Mouse (Mus musculus) stomach, embryonic 15.5 days (tissue): ENCODE measurements around the gene Sap25. TPM values are rescaled to one million over a fixed set of nuclear protein-coding genes. Genes with fewer than 3 reads are reported as not detected.

ENCODE experiments used
- ATAC-seq: fragments of 200-750 bp; cut with Nextera tagmentation; 2 replicates; pipeline ENCODE4 v1.8.0; 2017; ENCODE audit warnings: low read depth, moderate number of reproducible peaks, moderate TSS enrichment; ENCODE audit not compliant: insufficient read depth, low FRiP score
- H3K27ac ChIP-seq: fragments of 300-500 bp; sonication (generic); 2 replicates; pipeline ENCODE4 v1.5.1; 2015; ENCODE audit warnings: mild to moderate bottlenecking, inconsistent platforms
- H3K27me3 ChIP-seq: fragments of 300-500 bp; sonication (generic); replicated peaks from 2 replicates; pipeline ENCODE4 v1.6.1; 2015; ENCODE audit warnings: inconsistent platforms
- H3K36me3 ChIP-seq: fragments of 300-500 bp; sonication (generic); 2 replicates; pipeline ENCODE4 v1.6.1; 2015; ENCODE audit warnings: inconsistent platforms
- H3K4me1 ChIP-seq: fragments of 300-500 bp; sonication (generic); 2 replicates; pipeline ENCODE4 v1.6.1; 2015; ENCODE audit warnings: inconsistent platforms
- H3K4me2 ChIP-seq: fragments of 300-500 bp; sonication (generic); 2 replicates; pipeline ENCODE4 v1.6.1; 2015; ENCODE audit warnings: mild to moderate bottlenecking, inconsistent platforms
- H3K4me3 ChIP-seq: fragments of 300-500 bp; sonication (generic); replicated peaks from 2 replicates; pipeline ENCODE4 v1.5.1; 2015; ENCODE audit warnings: inconsistent platforms
- H3K9ac ChIP-seq: fragments of 300-500 bp; sonication (generic); 2 replicates; pipeline ENCODE4 v1.6.1; 2015; ENCODE audit warnings: inconsistent platforms
- H3K9me3 ChIP-seq: fragments of 300-500 bp; sonication (generic); 2 replicates; pipeline ENCODE4 v1.6.1; 2016; ENCODE audit warnings: inconsistent platforms
- WGBS: fragments of 180-500 bp; shearing (Covaris S2); methylation state at CpG from one replicate; pipeline ENCODE4 v1.1.7; 2015; 5-methylcytosine and 5-hydroxymethylcytosine counted together
- polyA plus RNA-seq: library from polyadenylated mRNA; unstranded; fragments of >200 nt; fragmentation: Nextera tagmentation; extraction: Ambion mirVana; gene quantifications from 2 replicates; pipeline ENCODE4 v1.2.1, GENCODE M21; 2015

The Sap25 gene
- polyA plus RNA-seq, 1 experiment from 2014 or later: 8.9 TPM

DNA sequence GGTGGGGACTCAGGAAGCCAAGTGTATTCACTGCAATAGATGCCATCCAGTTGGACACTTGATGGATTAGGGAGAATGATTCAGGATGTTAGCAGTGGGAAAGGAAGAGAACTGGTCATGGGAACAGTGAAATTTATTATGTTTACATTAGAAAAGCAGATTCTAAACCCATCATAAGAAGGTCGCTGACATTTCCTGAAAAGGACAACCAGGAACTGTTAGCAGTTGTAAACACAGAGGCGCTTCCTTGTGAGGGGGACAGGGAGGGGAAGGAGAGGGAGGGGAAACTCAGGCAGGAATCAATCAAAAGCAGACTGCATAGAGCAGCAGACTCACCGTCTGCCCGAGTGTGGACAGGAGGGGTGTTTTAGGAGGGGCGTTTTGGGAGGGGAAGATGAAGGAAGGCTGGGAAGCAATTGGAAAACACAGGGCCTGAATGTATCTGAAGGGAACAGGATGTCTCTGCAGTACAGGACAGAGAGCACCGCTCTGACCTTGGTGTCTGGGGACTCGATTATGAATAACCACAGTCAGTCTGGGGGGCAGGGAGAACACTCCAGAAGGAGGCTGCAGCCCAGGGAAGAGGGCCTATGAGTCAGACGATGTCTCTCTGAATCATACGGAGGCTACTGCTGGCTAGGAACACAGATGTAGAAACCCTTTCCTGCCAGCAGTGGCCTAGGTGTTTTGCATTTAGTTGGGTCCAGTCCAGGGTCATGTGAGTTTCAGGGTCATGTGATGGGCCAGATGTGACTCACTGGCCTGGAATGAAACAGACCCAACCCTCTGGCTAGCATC lies 30.5 kb downstream of the Sap25 start:
- Histone ChIP-seq H3K4me2 (peak overlapping the region; percentile 12; the same call in 1 of the 2 replicates), H3K9ac (no peak overlapping the region), H3K27me3 (no peaks in the 10 kb centered on the region), H3K4me3 (no peak overlapping the region), H3K9me3 (no peaks in the 10 kb centered on the region), H3K27ac (peak overlapping the region; percentile 83), H3K4me1 (peaks cover 24% of the 10 kb centered on the region), H3K36me3 (no peaks in the 10 kb centered on the region; the same call in 1 of the 2 replicates)
- peak; percentile 58 for ATAC-seq
- WGBS: 8% methylated on average over 9 of the region's 9 CpGs

DNA sequence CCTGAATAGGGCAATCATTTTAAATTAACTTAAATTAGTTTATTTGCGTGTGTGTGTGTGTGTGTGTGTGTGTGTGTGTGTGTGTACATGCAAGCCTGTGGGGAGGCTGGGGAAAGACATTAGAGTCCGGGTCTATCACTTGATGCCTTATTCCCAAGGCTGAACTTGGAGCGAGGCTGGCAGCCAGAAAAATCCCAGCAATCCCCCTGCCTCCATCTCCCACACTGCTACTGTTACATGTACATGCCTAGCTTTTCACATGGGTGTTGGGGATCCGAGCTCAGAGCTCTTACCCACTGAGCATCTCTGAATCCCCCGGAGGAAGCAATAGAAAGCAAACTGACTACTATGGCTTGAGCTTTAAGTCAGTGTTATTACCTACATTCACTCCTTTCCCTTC lies 31.2 kb downstream of the Sap25 start:
- H3K4me2 ChIP-seq: no peak overlapping the region
- WGBS: 69% methylated on average over 5 of the region's 5 CpGs
- no peaks in the 10 kb centered on the region for H3K27me3 ChIP-seq
- H3K4me3 ChIP-seq: no peak overlapping the region
- peak overlapping the region; percentile 83 for H3K27ac ChIP-seq
- no peak for ATAC-seq
- no peak overlapping the region for H3K9ac ChIP-seq
- H3K36me3 ChIP-seq: no peaks in the 10 kb centered on the region
- H3K9me3 ChIP-seq: no peaks in the 10 kb centered on the region
- H3K4me1 ChIP-seq: peaks cover 24% of the 10 kb centered on the region

GRCm38 (mm10) chr5:137673015-137673414 lies 31.9 kb downstream of the Sap25 start:
- H3K4me3 ChIP-seq: no peak overlapping the region
- H3K36me3 ChIP-seq: no peaks in the 10 kb centered on the region
- 67% methylated on average over 6 of the region's 6 CpGs for WGBS
- no peaks in the 10 kb centered on the region for H3K9me3 ChIP-seq
- no peak for ATAC-seq
- peaks cover 24% of the 10 kb centered on the region for H3K4me1 ChIP-seq
- no peaks in the 10 kb centered on the region for H3K27me3 ChIP-seq
- no peak overlapping the region for H3K4me2 ChIP-seq
- H3K9ac ChIP-seq: no peak overlapping the region
- peak overlapping the region; percentile 83; the same call in 1 of the 2 replicates for H3K27ac ChIP-seq

DNA sequence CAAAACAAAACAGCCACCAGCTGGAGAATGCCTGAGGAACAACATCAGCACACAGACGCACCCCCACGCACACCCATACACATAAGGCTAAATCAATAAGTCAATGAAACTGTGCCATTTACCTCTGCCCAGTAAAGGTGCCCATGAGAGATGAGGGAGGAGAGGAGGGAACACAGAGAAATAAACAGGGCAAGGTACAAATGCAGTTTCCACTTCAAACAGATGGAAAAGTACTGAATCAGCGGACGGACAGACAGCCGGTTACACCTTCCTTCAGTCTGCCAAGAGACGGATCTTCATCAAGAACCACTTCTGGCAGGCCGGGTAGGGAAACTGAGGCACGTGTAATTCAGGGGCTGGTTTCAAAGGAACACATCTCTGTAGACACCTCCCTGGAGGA lies 33.7 kb downstream of the Sap25 start:
- no peak overlapping the region for H3K4me3 ChIP-seq
- no peak overlapping the region for H3K4me2 ChIP-seq
- no peak for ATAC-seq
- no peaks in the 10 kb centered on the region for H3K27me3 ChIP-seq
- H3K9ac ChIP-seq: no peak overlapping the region
- no peaks in the 10 kb centered on the region for H3K36me3 ChIP-seq
- no peaks in the 10 kb centered on the region for H3K9me3 ChIP-seq
- no peak overlapping the region for H3K27ac ChIP-seq
- H3K4me1 ChIP-seq: peaks cover 24% of the 10 kb centered on the region
- WGBS: 92% methylated on average over 8 of the region's 8 CpGs

DNA sequence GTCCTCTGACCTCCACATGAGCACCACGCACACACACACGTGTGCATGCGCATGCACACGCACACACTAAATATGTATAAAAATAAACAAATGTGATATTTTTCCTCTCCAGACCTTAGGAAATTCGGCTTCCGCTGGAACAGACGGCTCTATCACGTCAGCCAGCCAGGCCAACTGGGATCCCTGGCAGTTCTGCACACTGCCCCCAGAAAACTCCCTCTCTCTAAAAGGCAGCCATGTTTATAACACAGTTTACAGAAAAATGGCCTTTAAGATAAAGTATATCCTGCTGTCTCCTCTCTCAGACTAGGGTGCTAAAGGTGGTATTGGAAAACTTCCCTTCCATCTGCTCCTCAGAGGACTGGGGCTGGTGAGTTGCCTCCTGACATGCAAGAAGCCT lies 36.7 kb downstream of the Sap25 start:
- ATAC-seq: no peak
- Histone ChIP-seq H3K4me1 (peaks cover 6% of the 10 kb centered on the region; the same call in 1 of the 2 replicates), H3K9me3 (no peaks in the 10 kb centered on the region), H3K4me3 (no peak overlapping the region), H3K9ac (no peak overlapping the region), H3K36me3 (no peaks in the 10 kb centered on the region), H3K27me3 (no peaks in the 10 kb centered on the region), H3K27ac (no peak overlapping the region), H3K4me2 (no peak overlapping the region)
- WGBS: 87% methylated on average over 8 of the region's 8 CpGs

DNA sequence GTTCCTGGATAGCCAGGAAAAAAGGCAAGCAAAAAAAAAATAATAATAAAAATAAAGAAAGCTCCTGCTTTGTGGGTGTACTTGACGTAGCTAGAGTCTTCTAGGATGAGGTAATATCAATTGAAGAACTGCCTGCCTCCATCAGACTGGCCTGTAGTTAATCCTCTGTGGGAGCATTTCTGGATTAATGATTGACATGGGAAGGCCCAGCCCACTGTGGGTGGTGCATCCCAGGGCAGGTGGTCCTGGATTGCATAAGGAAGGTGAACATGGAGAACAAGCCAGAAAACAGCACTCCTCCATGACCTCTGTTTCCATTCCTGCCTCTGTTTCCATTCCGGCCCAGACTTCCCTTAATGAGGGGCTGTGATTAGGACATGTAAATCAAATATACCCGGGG lies 37.6 kb downstream of the Sap25 start:
- no peak for ATAC-seq
- Histone ChIP-seq H3K27me3 (no peaks in the 10 kb centered on the region), H3K4me2 (no peak overlapping the region), H3K9me3 (no peaks in the 10 kb centered on the region), H3K36me3 (no peaks in the 10 kb centered on the region), H3K9ac (no peak overlapping the region), H3K4me1 (peaks cover 5% of the 10 kb centered on the region), H3K27ac (no peak overlapping the region), H3K4me3 (no peak overlapping the region)
- 78% methylated on average over 3 of the region's 3 CpGs for WGBS

- H3K9me3 ChIP-seq: no peaks in the 10 kb centered on the region
- H3K9ac ChIP-seq: no peak overlapping the region
- no peak overlapping the region for H3K27ac ChIP-seq
- no peaks in the 10 kb centered on the region for H3K27me3 ChIP-seq
- no peak overlapping the region for H3K4me2 ChIP-seq
- 83% methylated on average over 4 of the region's 4 CpGs for WGBS
- no peak for ATAC-seq
- no peak overlapping the region for H3K4me3 ChIP-seq
- H3K36me3 ChIP-seq: no peaks in the 10 kb centered on the region
- H3K4me1 ChIP-seq: peaks cover 5% of the 10 kb centered on the region
Measured at GRCm38 (mm10) chr5:137679726-137680125, 38.6 kb downstream of the Sap25 start.

- Histone ChIP-seq H3K27ac (no peak overlapping the region), H3K9ac (no peak overlapping the region), H3K4me1 (peaks cover 5% of the 10 kb centered on the region), H3K9me3 (no peaks in the 10 kb centered on the region), H3K36me3 (no peaks in the 10 kb centered on the region), H3K4me3 (no peak overlapping the region), H3K4me2 (0 out of 2 replicates have a peak overlapping the region, but pooled peaks have one; percentile 4), H3K27me3 (no peaks in the 10 kb centered on the region)
- 90% methylated on average over 6 of the region's 6 CpGs for WGBS
- no peak for ATAC-seq
Measured at GRCm38 (mm10) chr5:137682526-137682925, 41.4 kb downstream of the Sap25 start.

- WGBS: 6% methylated on average over 28 of the region's 28 CpGs
- peaks cover 5% of the 10 kb centered on the region for H3K4me1 ChIP-seq
- H3K36me3 ChIP-seq: no peaks in the 10 kb centered on the region
- no peaks in the 10 kb centered on the region for H3K9me3 ChIP-seq
- ATAC-seq: 0 out of 2 replicates have a peak, but pooled peaks have one; percentile 2
- peak overlapping the region; percentile 83 for H3K27ac ChIP-seq
- peak overlapping the region; percentile 89 for H3K4me3 ChIP-seq
- H3K27me3 ChIP-seq: no peaks in the 10 kb centered on the region
- H3K4me2 ChIP-seq: peak overlapping the region; percentile 91
- H3K9ac ChIP-seq: peak overlapping the region; percentile 58; the same call in 1 of the 2 replicates
Measured at GRCm38 (mm10) chr5:137683388-137684293, 42.5 kb downstream of the Sap25 start.

- Histone ChIP-seq H3K9me3 (no peaks in the 10 kb centered on the region), H3K36me3 (no peaks in the 10 kb centered on the region), H3K27me3 (no peaks in the 10 kb centered on the region), H3K4me1 (peaks cover 5% of the 10 kb centered on the region), H3K27ac (peak within 1 kb of the TSS; percentile 83), H3K9ac (peak within 1 kb of the TSS; percentile 58), H3K4me2 (peak within 1 kb of the TSS; percentile 91), H3K4me3 (peak within 1 kb of the TSS; percentile 89)
- WGBS: under 1% methylated on average over 62 of the region's 62 CpGs
- ATAC-seq: peak; percentile 96
Measured at GRCm38 (mm10) chr5:137684294-137685123, 43.4 kb downstream of the Sap25 start, which contains the start of gene Agfg2. TSS of gene Agfg2 (minus strand) at chr5:137684726.

DNA sequence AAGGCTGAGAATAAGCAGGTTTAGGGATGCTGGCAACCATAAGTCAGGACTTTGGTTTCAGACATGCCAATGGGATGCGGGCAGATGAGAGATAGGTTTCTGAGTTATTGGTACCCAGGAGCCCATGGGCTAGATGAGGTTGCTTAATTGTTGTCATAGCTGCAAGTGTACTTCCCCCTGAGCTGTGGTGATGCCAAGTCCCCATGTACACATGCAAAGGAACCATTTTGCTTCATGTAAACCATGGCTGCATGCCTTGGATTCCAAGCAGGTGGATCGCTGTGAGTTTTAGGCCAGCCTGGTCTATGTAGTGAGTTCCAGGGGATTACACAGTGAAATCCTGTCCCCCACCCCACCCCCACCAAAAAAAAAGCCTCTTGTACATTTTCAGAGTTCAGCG lies 44.5 kb downstream of the Sap25 start:
- no peaks in the 10 kb centered on the region for H3K36me3 ChIP-seq
- WGBS: 91% methylated on average over 3 of the region's 3 CpGs

More for the DNA sequence above, 44.5 kb downstream of the Sap25 start:
- H3K9ac ChIP-seq: no peak overlapping the region
- no peaks in the 10 kb centered on the region for H3K9me3 ChIP-seq
- H3K27ac ChIP-seq: no peak overlapping the region
- peaks cover 5% of the 10 kb centered on the region for H3K4me1 ChIP-seq
- no peak for ATAC-seq
- no peak overlapping the region for H3K4me2 ChIP-seq
- no peaks in the 10 kb centered on the region for H3K27me3 ChIP-seq
- no peak overlapping the region for H3K4me3 ChIP-seq
